Mouse (Mus musculus): ENCODE data around the gene Vsig4.
"Not testable (repeated sequence)": the region's sequence is repeated elsewhere in the genome, so short reads cannot be mapped to it uniquely, and the experiment has no call there.

The Vsig4 gene

GRCm38 (mm10) chrX:96293338-96293737 is at the start of gene Vsig4:
TSS of gene Vsig4 (minus strand) at chrX:96293438.
- DNase-seq, result no peak

DNA sequence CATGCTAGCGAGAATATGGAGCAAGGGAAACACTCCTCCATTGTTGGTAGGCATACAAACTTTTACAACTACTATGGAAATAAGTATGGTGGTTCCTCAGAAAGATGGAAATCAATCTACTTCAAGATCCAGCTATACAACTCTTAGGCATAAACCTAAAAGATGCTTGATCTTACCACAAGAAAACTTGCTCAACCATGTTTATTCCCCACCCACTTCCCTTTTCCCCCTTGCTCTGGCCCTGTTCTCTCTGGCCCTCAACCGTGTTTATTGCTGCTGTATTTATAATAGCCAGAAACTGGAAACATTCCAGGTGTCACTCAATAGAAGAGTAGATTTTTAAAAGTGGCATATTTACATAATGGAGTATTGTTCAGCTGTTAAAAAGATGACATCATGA is 45.9 kb upstream of the Vsig4 start:
- no peak for DNase-seq

DNA sequence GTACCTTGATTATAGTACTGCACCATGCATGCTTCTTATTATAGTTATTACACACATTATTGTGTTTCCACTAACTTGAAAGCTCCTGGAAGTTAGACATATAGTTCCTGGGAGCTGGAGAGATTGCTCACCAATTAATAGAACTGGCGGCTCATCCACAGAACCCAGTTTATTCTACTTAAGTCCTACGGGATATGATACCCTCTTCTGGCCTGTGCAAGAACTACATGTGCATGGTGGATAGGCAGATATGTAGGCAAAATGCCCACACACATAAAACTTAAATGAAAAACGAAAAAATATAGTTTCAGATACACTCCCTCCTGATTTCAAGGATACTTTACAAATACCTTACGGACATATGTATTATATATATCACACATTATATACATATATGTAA is 36.5 kb upstream of the Vsig4 start:
- DNase-seq, result peak; percentile 15 to 33

- DNase-seq, result no peak
Measured at GRCm38 (mm10) chrX:96256509-96256908, 36.7 kb downstream of the Vsig4 start.

- DNase-seq, result no peak
Measured at GRCm38 (mm10) chrX:96239644-96240043, 53.6 kb downstream of the Vsig4 start.

GRCm38 (mm10) chrX:96239037-96239436 is 54.2 kb downstream of the Vsig4 start:
- DNase-seq, result no peak

DNA sequence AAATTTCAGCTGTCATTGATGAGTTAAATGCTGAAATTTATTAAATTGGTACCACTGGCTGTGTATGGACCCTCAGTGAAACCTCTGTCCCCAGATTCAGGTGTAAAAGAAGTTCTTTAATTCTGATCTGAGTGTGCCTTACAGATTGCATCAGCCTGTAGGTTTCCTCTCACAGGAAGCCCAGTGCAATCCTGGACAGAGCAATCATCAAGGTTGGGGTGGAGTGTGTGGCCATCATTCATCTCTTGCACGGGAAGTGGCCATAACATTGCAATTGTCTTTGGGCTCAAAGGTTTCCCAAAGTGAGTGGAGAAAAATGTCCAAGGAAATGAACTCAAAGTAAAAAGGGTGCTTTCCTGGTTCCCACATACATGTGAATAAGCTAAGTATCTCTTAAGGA is 57.5 kb downstream of the Vsig4 start:
- DNase-seq, result no peak

DNA sequence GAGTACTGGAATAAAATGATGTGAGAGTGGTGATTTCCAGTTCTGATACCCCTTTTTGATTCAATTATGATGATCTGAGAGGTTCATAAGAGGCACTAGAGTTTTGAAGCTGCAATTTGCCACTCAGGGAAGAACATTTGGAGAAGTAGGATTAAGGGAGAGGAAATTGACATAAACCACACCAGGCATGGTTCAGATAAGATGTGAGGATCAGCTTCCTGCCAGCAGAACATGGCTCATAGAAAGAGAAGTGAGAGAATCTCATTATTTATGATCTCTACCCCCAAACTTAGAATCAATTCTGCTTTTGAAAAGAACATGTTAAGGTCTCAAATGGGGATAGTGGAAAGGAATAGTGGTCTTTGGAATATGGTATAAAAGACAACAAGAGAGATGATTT is 66.2 kb downstream of the Vsig4 start:
- DNase-seq, result no peak

GRCm38 (mm10) chrX:96225474-96225873 is 67.8 kb downstream of the Vsig4 start:
- DNase-seq, result no peak

DNA sequence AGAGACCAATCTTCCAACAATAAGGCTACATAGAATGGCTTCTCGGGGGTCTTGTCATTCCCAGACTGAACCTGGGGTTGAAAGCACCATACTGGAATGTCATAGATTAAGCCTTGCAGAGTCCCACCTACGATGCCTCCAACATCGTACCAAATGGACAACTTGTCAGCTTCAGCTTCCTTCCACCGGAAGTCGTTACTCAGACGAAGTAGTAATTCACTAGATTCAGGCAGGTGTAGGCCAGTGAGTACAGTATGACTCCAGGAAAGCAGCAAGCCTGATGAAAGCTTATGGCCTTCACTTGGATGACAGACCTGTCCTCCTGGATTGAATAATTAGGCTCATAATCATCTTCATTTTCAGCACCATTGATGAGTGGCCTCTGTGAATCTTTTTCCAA is 69.0 kb downstream of the Vsig4 start:
- DNase-seq, result no peak

DNA sequence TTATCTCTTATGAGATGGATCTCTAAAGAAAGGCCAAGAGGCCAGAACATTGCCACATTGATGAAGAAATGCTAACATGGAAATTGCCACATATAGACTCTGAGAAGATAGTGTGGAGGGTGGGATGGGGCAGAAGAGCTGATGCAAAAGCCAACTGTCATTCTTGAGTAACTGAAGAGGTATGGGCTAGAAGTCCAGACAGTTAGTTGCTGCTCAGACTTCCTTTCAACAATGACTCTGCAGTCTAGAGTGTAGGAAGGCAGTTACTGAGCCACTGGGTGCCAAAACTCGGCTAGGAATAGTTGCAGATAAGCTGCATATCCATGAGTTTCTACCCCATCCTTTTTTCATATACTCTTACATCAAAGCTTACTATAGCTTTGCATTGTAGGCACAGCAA is 75.2 kb downstream of the Vsig4 start:
- DNase-seq, result no peak

GRCm38 (mm10) chrX:96206872-96207271 is 86.4 kb downstream of the Vsig4 start:
- no peak for DNase-seq

- DNase-seq, result not testable (repeated sequence)
Measured at GRCm38 (mm10) chrX:96205143-96205542, 88.1 kb downstream of the Vsig4 start.

All from cerebellum, postnatal 14 days (tissue).